Mouse (Mus musculus): ENCODE results near the gene Fbxl2.

Gene Fbxl2

GRCm38 (mm10) chr9:114019012-114019762 is 26.8 kb downstream of the Fbxl2 start:
- DNase-seq (ENCODE audit: low spot score in 2 of 2): no peak

DNA sequence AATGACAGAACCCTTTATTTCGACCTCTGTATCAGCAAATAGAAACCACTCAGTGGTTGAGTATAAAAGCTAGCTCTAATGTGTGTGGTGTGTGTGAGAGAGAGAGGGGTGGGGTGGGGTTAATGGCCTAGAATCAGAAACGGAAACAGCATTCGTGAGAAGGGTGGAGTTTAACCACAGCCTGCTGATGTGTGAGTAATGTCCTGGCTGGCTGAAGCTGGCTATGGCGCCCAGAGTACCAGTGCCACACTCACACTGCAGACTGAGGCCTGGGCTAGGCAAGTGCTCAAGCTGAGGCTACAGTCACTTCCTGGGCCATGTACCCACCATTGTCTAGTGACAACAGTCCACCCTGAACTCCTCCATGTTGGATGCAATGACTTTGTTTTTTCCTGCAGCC is 29.6 kb downstream of the Fbxl2 start:
- DNase-seq (ENCODE audit: low spot score in 2 of 2): no peak

GRCm38 (mm10) chr9:114015724-114016123 is 30.3 kb downstream of the Fbxl2 start:
- DNase-seq (ENCODE audit: low spot score in 2 of 2): peak; percentile 55 to 71

GRCm38 (mm10) chr9:114014034-114014433 is 32.0 kb downstream of the Fbxl2 start:
- no peak for DNase-seq (ENCODE audit: low spot score in 2 of 2)

GRCm38 (mm10) chr9:114011203-114011602 is 34.8 kb downstream of the Fbxl2 start:
- DNase-seq (ENCODE audit: low spot score in 2 of 2): no peak

DNA sequence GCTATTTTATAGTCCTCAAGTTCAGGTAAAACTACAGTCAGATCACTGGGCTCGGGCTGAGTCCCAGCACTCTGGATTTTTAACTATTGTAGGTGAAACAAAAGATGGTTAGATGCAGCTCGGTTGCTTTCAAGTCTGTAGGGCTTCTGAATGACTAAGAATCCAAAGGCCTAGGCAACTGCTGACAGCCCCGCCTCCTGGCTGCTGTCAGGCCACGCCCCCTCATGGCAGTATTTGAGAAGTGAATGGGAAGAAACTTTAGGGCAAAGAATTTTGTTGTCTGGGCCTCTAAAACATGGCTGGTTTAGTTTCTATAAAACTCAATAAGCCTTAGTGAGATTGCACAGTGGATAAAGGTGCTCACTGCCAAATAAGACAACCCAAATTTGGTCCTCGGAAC is 36.5 kb downstream of the Fbxl2 start:
- DNase-seq (ENCODE audit: low spot score in 2 of 2): no peak

DNA sequence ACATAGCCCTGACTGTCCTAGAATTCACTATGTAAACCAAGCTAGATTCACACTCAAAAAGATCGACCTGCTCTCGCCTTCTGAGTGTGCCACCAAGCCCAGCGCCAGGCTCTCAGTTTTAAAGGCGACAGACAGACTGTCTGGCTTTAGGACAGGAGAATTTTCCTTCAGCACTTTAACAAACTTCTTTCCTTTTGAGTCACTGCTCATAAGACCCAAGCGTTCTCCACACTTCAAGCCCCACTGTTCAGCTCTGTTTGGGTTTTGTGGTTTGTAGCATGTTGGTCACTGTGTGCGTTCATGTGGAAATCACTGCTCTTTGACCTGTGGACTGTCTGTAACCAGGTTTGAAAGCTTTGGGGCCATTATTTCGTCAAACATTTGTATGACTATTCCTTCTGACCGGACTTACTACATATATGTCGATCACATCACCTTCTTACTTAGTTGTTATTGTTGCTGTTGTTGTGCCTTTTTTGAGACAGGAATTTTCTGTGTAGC is 38.1 kb downstream of the Fbxl2 start:
- no peak for DNase-seq (ENCODE audit: low spot score in 2 of 2)

DNA sequence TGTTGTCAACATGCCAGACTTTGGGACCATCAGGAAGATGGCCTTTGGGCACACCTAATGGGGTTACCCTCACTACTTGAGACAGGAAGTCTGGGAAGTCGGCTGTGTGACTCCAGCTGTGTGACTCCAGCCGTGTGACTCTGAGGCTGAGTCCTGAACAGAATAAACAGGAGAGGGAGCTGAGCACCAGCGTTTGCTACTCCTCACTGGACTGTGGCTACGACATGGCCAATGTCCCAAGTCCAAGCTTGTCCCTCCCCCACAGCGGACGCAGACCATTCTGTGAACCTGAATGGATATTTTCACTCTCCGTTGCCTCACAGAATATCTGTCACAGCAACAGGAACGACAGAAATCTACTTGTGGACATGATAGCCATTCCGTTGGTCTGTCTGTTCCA is 39.2 kb downstream of the Fbxl2 start:
- no peak for DNase-seq (ENCODE audit: low spot score in 2 of 2)

GRCm38 (mm10) chr9:113998311-113998710 is 47.7 kb downstream of the Fbxl2 start:
- no peak for DNase-seq (ENCODE audit: low spot score in 2 of 2)

DNA sequence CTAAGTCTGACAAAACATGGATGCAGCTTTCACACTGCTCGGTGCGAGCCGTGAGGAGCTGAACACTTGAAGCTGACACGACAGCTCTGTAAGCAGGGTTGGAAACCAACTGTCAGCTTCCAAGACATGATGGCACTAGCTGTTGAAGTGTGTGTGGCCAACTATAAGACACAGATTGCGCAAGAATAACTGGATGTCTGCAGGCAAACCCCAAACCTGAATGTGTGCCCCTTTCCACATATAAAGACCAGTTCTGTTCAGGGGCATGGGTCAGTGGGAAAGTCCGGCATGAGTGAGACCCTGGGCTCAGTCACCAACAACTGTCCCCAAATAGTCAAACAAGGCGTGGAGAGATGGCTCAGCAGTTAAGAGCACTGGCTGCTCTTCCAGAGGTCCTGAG is 53.2 kb downstream of the Fbxl2 start:
- DNase-seq (ENCODE audit: low spot score in 2 of 2): no peak

- DNase-seq (ENCODE audit: low spot score in 2 of 2): peak; percentile 77 to 94
These were observed 55.3 kb downstream of the Fbxl2 start for GRCm38 (mm10) chr9:113990547-113991248.

GRCm38 (mm10) chr9:113984946-113985620 is 60.9 kb downstream of the Fbxl2 start:
- DNase-seq (ENCODE audit: low spot score in 2 of 2): no peak

- DNase-seq (ENCODE audit: low spot score in 2 of 2): no peak
These were observed 62.9 kb downstream of the Fbxl2 start for GRCm38 (mm10) chr9:113982883-113983670.

DNA sequence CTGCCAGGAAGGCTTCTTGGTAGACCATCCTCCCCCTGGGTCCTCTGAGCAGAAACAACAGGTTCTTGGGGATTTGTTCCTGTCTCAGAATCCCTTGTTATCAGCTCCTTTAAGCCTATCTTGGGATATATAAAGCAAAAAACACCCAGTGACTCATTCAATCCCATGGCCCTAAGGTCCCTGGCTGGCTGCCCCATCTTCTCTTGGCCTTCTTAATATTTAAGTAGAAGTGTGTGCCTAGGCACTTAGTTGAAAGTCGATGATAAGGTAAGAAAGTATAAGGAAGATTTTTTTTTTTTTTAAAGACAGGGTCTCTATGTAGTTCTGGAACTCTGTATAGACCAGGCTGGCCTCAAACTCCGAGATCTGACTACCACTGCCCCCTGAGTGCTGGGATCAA is 63.5 kb downstream of the Fbxl2 start:
- no peak for DNase-seq (ENCODE audit: low spot score in 2 of 2)

DNA sequence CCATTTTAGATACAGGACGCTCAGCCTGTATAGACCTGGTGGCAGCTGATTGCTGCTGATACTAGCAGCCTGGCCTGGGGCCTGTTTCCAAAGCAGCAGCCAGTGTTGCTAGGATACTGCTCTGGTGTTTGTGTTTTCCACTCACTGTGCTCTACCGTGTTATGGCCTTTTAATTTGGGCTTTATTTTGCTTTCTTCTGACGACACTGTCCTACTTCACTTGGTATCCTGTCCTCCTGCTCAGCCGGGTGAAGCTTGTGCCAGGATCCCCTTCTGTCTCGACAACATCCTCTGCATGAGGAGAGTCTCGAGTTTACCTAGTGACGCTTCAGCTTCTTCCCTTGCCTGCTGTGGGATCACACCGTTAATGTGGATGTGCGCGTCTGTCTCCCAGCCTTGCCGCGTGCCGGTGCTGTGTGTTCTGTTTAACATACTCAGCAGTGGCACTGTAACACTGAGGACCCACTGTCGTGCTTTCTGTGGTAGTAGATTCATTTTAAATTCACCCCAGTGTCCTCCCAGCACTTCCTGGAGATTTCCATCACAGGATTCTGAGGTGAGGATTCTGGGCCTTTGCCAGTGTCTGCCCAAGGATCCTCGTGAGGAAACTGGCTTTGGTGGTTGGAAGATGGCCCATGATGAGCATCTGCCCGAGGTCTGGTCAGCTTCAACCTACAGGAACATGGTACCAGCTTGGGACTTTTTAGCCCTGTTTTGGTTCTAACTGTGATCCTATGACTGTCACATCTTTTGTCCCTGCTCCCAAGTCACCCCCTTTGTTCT is 64.7 kb downstream of the Fbxl2 start:
- DNase-seq (ENCODE audit: low spot score in 2 of 2): no peak

DNA sequence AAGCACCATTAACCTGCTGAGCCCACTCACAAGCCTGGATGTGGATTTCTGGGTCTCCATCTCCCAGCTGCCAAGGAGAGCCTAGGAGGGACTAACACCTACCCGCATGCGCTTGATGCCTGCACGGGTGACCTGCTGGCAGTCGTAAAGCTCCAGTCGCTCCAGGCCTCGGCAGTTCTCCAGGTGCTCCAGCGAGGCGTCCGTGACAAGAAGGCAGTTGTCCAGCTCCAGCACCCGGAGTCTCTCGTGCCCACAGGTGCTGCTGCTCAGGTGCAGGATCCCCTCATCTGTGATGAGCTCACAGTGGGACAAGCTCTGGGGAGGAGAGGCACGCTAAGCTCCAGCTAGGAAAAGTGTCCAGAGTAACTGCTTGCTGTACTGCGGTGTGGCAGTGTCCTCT is 66.6 kb downstream of the Fbxl2 start:
- no peak for DNase-seq (ENCODE audit: low spot score in 2 of 2)

DNA sequence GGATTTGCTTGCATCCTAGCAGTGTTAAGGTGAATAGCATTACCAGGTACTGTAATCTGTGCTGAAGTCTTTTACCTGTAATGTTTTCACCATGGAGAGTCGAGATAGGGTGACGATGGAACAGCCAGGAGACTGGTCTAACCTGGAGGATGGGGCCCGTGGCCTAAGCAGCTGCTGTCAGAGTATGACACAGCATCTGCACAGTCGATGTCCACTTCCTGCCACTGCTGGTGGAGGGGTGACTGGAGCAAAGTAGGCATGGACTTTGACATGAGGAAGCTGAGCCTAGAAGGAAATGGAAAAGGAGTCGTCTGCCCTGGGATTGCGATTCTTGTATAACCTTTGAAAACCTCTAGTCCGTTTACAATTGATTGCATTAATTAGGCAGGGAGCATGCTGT is 67.3 kb downstream of the Fbxl2 start:
- no peak for DNase-seq (ENCODE audit: low spot score in 2 of 2)

GRCm38 (mm10) chr9:113977225-113977840 is 68.7 kb downstream of the Fbxl2 start:
- DNase-seq (ENCODE audit: low spot score in 2 of 2): no peak

- DNase-seq (ENCODE audit: low spot score in 2 of 2): no peak
These were observed 69.7 kb downstream of the Fbxl2 start for GRCm38 (mm10) chr9:113976264-113976663.

DNA sequence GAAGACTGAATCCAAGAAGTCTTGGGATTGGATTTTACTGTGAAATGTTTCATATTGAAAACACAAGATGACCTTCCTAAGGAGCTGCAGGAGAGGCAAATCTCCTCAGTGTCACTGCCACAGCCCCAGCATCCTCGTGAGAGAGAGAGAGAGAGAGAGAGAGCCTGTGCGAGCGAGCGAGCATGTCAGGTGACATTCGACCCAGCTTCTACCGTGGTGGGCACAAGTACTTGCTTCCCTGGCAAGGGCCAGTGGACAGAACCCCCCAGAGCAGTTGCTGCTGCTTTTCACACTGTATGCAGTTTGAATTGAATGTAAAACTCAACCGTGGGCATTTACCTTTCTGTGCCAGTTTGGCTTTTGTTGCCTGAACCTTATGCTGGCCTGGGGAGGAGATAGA is 70.5 kb downstream of the Fbxl2 start:
- DNase-seq (ENCODE audit: low spot score in 2 of 2): no peak

DNA sequence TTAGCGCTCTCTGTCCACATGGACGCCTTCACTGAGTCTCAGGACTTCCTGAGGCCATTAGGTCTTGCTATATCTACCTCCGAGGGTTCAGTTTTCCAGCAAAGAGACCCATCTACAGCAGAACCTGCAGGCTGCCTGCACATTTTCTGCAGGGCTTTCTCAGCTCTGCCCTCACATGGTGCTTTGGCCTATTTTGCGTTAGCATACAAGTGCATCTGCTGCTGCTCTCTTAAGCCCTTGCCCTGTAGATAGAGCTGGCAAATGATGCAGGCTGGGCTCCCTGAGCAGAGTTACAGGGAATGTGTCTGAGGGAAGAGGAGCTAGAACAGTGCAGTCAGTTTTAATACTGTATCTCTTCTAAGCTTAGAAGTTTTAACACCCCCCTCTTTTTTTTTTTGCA is 71.0 kb downstream of the Fbxl2 start:
- no peak for DNase-seq (ENCODE audit: low spot score in 2 of 2)
